Mouse (Mus musculus) liver, embryonic 14.5 days (tissue): ENCODE data around the gene Dnah7a.

Experiments
- CTCF ChIP-seq: IDR thresholded peaks from 2 replicates; pipeline ENCODE4 v1.5.1; 2016; ENCODE audit warnings: antibody characterized with exemption, low read depth, control low read depth
- EP300 ChIP-seq: IDR thresholded peaks from 2 replicates; pipeline ENCODE4 v1.6.1; 2016; ENCODE audit warnings: antibody characterized with exemption, low read depth

GRCm38 (mm10) chr1:53728489-53729225 lies 22.1 kb upstream of the Dnah7a start:
- TF ChIP-seq CTCF (no peak), EP300 (no peak)
